Mouse (Mus musculus) telencephalon, adult 2 months (tissue): ENCODE measurements around the gene Olfr656.

ENCODE experiments used
- DNase-seq: peaks from one replicate; pipeline ENCODE4 v3.0.0-alpha.2; 2011; ENCODE audit warnings: low read depth, low spot score

Olfr656 gene

DNA sequence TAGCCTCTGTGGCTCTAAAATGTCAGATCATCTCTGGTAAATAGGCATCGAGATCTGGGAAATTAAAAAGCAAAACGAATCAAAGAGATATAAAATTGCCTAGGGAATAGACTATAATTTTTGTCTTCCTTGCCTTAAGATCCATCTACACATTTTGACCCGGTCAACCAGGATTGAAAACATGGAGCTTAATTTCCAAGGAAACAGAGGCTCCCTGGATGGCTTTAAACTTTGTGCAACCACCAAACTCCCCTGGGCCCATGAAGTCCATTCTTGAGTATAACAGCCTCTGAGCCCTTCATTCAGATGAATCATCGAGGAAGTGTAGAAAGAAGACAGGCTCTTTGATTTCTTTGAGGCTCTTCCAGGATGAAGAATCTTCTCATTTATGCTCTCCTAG, at the start of gene Olfr656:
TSS of gene Olfr656 (plus strand) at position 301 of the 400 bp plus-strand sequence.
- no peak for DNase-seq

DNA sequence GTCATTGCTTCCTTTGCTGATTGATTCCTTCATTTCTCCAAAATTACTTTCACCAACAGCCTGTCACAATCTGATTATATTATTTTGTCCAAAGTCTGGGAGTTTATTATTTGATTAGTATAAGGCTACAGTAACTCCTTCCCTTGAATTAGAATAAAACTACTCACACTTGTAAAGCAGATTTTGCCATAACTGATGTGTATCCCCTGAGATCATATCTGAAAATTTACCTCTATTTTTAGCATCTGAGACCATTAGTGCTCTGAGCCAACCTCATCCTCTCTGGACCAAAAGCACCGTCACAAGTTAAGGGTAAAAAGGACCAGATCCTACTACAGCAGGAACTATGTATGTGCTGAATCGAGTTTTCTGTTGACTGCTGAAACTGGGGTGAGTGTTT, 36.7 kb upstream of the Olfr656 start, which contains the start of gene Olfr653:
TSS of gene Olfr653 (plus strand) at position 301 of the 400 bp plus-strand sequence.
- DNase-seq = no peak

DNA sequence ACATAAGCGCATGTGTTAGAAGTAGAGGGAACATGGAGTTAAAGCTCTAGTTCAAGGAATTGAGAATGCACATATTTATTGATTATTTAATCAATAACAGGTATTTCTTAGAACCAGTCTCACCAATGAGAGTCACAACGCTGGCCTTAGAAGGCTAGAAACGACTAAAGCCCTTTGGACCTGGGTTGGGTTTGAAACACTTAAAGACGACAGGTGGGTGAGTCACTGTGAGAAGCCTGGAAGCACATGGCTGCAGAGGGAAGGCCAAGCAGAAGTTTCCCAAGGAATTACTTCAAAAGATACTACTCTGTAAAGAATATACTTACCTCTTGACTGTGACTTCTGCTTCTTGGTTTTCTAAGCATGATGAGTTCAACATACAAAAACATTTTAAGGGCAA, 32.9 kb upstream of the Olfr656 start:
- DNase-seq = no peak

DNA sequence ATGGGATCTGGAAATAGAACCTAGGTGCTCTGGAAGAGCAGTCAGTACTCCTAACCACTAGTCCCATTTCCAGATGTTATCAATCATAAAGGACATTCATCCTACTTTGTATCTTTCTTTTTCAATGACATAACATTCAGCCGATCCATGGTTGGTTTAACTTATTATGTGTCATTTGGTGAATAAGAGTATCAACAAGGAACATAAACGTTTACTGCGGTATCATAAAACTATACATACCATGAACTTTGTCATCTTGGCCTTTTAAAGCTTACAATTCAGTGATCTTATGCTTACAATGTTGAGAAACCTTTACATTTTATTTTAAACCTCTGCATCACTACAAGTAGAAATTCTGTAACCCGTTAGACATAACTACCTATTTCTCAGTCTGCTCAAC, 32.3 kb upstream of the Olfr656 start:
- DNase-seq = no peak

DNA sequence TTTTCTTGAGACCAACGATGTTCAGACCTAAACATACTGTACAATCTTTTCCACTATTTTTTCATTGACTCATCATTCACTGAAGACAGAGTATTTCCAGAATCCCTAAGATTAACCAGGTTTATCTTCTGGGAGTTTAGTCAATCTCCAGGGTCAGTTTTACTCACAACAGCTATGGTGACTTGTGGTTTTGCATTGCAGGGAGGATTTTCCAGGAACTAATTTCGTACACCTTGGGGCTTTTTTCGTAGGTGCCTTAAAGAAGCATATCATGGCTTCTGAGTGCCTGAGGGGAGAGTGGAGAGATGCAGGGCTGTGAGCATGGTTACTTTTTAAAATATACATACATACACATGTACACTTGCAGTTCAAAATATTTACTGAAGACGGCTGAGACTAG, 27.0 kb upstream of the Olfr656 start, which contains the start of gene Olfr654:
TSS of gene Olfr654 (plus strand) at position 301 of the 400 bp plus-strand sequence.
- no peak for DNase-seq

DNA sequence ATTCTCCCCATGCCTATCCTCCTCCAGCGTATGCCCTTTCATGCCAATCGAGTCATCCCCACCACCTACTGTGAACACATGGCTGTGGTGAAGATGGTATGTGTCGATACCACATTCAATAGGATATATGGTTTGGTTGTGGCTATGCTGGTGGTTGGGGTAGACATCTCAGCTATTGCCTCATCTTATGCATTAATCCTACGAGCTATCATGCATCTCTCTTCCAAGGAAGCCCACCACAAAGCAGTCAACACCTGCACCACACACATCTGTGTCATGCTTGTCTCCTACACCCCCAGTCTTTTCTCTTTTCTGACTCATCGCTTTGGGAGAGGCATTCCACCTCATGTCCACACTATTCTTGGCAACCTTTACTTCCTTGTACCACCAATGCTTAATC, 25.5 kb upstream of the Olfr656 start:
- no peak for DNase-seq

DNA sequence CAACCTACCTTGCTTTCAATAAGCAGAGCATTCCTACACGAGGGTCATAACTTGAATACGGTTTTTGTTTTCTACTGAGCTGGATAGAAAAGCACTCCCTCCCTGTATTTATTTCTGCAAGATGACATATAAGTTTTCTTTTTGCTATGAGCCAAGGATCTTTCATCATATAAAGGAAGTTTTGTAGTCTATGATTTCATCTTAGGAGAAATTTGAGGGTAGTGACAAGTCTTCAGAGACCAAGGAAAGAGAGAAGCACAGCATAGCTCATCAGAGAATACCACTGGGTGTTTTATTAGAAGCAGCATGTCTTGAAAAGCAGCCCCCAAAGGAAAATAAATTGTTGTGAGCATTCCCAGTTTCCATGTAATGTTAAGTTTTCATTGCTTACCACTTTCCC, 12.1 kb upstream of the Olfr656 start, which contains the start of gene Olfr655:
TSS of gene Olfr655 (minus strand) at position 101 of the 400 bp plus-strand sequence.
- no peak for DNase-seq

DNA sequence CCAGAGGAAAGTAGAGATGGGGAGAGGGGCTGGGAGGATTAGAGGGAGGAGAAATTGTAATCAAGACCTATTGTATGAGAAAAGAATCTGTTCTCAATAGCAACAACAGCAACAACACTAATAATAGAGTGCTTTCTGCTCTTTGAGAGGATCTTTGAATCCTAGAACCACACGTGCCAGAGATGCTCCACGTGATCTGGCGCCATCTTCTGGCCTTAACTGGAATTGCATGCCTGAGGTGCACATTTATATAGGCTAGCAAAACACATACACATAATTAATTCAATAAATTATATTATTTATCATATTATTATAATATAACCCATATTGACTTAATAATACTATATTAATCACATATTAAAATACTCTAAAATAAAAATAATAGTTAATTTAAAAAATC, 10.6 kb upstream of the Olfr656 start:
- DNase-seq = no peak

DNA sequence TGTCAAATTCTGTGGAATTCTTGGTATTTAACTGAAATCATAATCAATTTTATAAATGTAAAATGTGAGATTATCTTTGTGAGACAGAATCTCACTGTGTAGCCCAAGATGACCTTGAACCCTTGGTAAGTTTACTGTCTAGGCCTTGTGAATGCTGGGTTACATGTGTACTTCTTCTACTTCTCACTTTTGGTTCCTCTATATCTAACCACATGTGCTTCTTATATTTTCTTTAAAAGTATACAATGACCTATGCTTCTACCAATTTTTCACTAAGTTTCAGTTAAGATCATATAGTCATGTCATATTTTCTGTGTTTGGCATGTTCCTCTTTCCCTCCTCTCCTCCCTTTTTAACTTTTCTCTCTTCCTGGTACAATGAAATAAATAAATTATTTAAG, 9.0 kb upstream of the Olfr656 start:
- no peak for DNase-seq

DNA sequence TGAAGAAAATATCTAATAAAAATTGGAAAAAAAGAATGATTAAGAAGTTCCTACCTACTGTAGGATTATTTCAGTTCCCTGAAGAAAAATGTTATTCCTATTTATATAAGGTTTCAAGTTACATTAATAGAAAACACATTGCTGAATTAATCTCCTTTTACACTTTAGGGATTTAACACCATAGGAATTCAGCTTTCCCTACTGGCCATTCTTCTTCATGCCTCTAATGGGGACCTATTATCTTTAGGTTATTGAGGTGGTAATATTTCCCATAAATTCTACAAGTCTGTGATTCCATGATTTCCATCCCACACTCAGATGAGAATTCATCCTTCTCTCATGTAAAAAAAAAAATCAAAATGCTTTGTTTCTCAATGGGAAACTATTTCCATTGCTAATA, 10.7 kb downstream of the Olfr656 start, which contains the start of gene Olfr657:
TSS of gene Olfr657 (plus strand) at position 301 of the 400 bp plus-strand sequence.
- DNase-seq = no peak

DNA sequence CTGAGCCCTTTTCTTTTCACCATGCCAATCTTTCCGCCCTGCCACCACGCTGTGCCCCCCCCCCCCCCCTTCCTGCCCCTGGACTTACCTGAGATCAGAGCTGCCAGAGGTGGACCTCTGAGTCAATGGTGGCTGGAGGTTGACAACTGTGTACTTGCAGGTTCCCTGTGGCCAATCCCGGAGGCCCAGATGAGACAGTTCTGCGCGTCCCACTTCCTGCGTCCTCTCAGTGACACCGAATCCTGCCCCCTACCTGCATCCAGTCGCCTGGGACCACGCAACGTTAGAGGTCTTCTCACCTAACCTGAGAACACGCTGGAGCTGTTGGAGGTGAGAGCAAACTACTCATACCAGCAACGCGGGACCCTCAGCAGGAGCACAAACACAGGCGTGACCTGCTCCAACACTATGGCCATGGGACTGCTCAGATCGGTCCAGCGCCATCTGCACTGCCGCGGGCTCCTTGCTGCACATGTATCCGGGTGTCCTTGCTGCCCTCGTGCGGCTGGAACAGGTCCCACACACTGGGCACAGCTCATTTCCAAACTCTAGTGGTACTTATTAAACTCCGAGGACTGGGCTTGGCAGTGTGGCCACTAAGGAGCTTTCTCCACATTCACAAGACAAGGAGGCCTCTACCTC, 33.2 kb downstream of the Olfr656 start, which contains the start of gene Olfr658:
TSS of gene Olfr658 (minus strand) at position 465 of the 642 bp plus-strand sequence.
- DNase-seq = no peak

DNA sequence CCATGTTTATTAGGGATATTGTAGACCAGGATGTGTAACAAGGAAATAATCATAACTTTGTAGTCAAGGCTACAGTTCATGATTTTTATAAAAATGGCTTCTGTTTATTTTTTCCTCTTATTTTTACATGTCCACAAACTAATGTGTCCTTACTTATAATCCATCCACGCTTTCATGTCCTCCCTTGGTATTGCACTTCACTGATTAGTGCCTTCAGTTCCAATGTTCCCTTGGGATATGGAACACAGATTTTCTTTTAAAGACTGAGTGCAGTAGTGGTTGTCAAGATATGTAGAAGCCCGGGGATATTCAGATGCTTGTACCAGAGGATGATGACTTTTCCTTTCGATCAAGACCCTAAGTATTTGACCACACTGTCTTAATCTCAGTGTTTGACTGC, 52.7 kb downstream of the Olfr656 start, which contains the start of gene Olfr659:
TSS of gene Olfr659 (plus strand) at position 301 of the 400 bp plus-strand sequence.
- no peak for DNase-seq
